Mouse (Mus musculus): ENCODE measurements around the gene Irf4.

- no peak for TF ChIP-seq CTCF (IDR thresholded peaks at IDR 0.05; ENCODE audit: extremely low read depth, insufficient read length, insufficient replicate concordance, low read depth, low read length)
- TF ChIP-seq POLR2A (IDR thresholded peaks at IDR 0.05; ENCODE audit: low read depth, low read length), result no peak
Measured at GRCm38 (mm10) chr13:30787960-30788359, 38.9 kb downstream of the Irf4 start.

All from small intestine, adult 2 months (tissue).